Mouse (Mus musculus): ENCODE measurements at regions not wholly inside any gene's neighbourhood (a gene's known extent, or its start where the extent isn't known, plus 50 kb on each side); places are given as distances from the start of the nearest gene placed in this dataset.
"Not testable (repeated sequence)": the region's sequence is repeated elsewhere in the genome, so short reads cannot be mapped to it uniquely, and the experiment has no call there.

- no peak for DNase-seq (ENCODE audit: low spot score in 2 of 2)
Measured at GRCm38 (mm10) chr11:7705312-7705764, 491.6 kb upstream of the Igfbp3 start.

- no peak for DNase-seq (ENCODE audit: low spot score in 2 of 2)
Measured at GRCm38 (mm10) chr11:7697591-7697990, 483.9 kb upstream of the Igfbp3 start.

- not testable (repeated sequence) for DNase-seq (ENCODE audit: low spot score in 2 of 2)
Measured at GRCm38 (mm10) chr11:7689701-7690100, 476.0 kb upstream of the Igfbp3 start.

GRCm38 (mm10) chr11:7672821-7673220 is 459.1 kb upstream of the Igfbp3 start:
- DNase-seq (ENCODE audit: low spot score in 2 of 2) = no peak

DNA sequence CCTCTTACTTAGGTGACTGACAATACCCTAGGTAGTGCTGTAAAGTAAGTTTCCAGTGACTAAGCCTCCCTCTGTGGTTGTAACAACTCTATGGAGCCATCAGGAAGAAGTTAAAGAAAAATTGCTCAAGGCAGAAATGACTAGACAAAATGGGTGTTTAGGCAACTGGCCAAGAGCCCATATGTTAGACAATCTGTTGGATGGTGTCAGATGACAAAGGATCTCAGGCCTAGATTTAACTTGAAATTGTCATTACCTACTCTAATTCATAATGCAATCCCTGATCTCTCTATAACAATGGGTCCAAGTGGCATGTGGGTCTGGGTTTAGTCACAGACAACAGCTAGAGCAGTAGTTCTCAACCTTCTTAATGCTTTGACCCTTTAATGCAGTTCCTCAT is 416.9 kb upstream of the Igfbp3 start:
- DNase-seq (ENCODE audit: low spot score in 2 of 2) = no peak

DNA sequence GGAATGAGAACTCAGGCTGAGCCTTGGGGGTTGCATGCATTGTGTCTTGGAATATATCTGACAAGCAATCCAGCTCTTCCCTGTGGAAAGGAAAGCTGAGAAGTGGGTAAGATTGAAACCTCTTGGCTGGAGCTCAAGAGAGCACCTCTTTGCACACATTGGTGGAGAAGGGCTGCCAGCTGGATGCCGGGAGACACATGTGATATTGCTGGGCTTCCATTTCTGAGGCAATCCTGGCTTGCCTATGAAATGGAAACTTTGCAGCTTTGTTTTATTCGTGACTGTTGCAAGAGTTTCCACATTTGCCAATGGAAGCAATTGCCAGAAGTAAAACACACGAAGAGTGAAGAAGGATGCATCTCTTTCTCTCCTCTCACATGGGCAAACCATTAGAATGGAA is 411.5 kb upstream of the Igfbp3 start:
- DNase-seq (ENCODE audit: low spot score in 2 of 2) = peak in 1 of 2 experiments; percentile 36

- no peak for DNase-seq (ENCODE audit: low spot score in 2 of 2)
Measured at GRCm38 (mm10) chr11:7620320-7620719, 406.6 kb upstream of the Igfbp3 start.

GRCm38 (mm10) chr11:7610752-7611151 is 397.0 kb upstream of the Igfbp3 start:
- DNase-seq (ENCODE audit: low spot score in 2 of 2) = no peak

- DNase-seq (ENCODE audit: low spot score in 2 of 2) = no peak
Measured at GRCm38 (mm10) chr11:7609921-7610320, 396.2 kb upstream of the Igfbp3 start.

- no peak for DNase-seq (ENCODE audit: low spot score in 2 of 2)
Measured at GRCm38 (mm10) chr11:7606652-7607051, 392.9 kb upstream of the Igfbp3 start.

DNA sequence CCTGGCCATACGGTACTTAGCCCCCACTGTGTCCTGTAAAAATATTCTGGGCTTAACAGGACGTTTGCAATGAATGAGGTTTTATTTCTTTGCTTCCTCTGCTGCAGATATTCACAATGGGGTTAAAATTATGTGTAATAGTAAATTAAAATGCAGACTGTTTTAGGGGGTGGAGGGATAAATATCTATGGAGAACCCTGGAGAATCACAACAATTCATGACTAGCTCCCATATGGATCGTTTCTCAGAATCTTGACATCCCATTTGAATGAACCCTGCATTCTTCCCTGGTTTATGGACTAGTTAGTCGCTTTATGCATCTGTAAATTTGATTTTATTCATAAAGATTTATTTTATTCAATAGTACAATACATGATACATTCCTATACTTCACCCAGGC is 378.3 kb upstream of the Igfbp3 start:
- no peak for DNase-seq (ENCODE audit: low spot score in 2 of 2)

- no peak for DNase-seq (ENCODE audit: low spot score in 2 of 2)
Measured at GRCm38 (mm10) chr11:7583296-7583695, 369.6 kb upstream of the Igfbp3 start.

- DNase-seq (ENCODE audit: low spot score in 2 of 2) = no peak
Measured at GRCm38 (mm10) chr11:7568484-7568883, 354.8 kb upstream of the Igfbp3 start.

- DNase-seq (ENCODE audit: low spot score in 2 of 2) = no peak
Measured at GRCm38 (mm10) chr11:7562029-7562428, 348.3 kb upstream of the Igfbp3 start.

DNA sequence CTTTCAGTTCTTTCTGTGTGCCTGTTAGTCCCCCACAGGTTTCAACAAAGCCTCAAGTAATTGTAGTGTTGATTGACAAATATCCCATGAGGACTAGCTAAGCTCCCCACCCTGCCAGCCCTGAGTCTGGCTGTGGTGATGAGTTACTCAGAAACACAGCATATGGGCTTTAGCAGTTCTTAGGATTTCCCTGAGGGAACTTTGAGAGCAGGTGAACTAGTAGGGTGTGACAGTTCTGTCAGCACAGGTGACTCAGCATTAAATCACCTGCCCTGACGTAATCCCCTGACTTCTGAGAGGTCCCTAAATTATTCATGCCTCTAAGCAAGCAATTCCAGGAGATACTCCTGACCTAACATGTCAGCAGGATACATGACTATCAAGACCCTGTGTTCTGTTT is 347.7 kb upstream of the Igfbp3 start:
- DNase-seq (ENCODE audit: low spot score in 2 of 2) = no peak

DNA sequence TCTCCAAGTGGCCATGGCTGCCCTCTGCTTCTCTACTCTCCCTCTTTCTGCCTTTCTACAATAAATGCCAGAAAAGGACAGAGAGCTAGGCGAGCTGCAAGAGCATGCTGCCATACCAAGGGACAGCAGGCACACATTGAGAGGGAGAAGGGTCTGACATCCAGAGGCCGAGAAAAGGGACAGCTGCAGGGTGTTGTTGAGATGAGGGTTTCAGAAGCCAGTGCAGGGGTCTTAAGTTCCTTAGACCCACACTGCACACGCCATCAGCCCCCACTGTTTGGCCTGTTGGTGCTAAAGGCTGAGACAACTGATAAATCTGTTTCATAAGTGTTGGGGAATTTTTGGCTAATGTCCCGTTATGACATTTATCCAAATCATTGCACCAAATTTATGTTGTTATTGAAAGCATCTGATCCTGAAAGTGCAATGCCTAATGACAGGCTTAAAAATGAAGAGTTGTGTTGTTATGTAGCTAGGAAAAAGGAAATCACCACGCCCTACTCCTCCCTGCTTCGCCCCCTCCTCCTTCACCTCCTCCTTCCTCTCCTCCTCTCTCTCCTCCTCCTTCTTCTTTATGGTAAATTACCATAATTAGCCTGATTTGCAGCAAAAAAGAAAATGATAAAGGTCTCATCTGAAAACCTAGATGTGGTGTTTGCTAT is 342.0 kb upstream of the Igfbp3 start:
- DNase-seq (ENCODE audit: low spot score in 2 of 2) = no peak

DNA sequence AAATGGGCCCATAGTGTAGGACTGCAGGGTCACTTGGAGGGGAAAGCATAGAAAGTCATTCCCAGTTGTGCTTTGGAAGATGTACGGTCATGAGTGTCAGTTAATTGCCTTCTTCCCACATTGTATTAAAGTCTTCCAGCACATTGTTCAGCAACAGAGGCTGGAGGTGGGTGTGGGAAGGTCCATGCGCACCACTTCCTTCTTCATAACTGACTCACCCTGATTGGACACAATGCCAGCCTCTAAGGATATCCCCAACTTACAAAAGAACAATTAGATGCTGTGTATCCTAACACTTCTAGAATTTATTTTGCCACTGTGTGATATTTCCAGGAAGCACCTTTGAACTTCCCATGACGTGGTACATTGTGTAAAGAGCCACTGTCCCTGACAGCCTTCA is 338.4 kb upstream of the Igfbp3 start:
- no peak for DNase-seq (ENCODE audit: low spot score in 2 of 2)

DNA sequence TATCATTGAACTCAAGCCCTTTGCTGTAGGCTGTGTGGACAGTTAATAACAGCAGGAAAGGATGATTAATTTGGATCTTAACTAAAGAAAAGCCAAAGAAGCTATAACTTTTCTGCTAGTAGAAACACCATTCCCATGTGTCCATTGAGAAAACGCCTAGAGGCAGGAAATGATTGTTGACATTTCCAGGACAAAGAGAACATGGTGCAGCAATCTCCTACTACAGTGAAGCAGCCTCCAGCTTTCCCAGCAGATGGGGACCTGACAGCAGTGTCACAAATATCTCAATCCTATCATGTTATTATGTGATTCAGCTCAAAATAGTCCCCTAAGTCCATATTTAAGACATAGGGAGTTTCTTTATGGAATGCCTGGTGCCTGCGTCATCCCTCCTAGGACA is 334.1 kb upstream of the Igfbp3 start:
- no peak for DNase-seq (ENCODE audit: low spot score in 2 of 2)

GRCm38 (mm10) chr11:7545621-7546020 is 331.9 kb upstream of the Igfbp3 start:
- DNase-seq (ENCODE audit: low spot score in 2 of 2) = no peak

DNA sequence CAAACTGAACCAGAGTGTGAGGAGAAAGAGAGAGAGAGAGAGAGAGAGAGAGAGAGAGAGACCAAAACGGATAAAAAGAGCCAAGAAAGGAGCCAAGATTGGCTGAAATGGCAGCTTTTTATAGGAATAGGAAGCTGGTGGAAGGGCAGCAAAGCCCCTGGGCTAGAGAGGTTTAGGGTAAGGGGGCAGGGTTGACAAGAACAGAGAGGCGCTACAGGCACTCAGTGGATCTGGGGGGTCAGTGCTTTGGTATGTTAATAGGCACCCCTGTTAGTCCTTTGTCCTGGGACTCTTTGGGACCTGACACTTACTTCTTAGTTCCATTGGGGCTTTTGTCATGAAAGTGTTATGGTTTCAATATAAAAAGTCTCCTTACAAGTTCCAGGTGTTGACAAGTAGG is 320.9 kb upstream of the Igfbp3 start:
- no peak for DNase-seq (ENCODE audit: low spot score in 2 of 2)

DNA sequence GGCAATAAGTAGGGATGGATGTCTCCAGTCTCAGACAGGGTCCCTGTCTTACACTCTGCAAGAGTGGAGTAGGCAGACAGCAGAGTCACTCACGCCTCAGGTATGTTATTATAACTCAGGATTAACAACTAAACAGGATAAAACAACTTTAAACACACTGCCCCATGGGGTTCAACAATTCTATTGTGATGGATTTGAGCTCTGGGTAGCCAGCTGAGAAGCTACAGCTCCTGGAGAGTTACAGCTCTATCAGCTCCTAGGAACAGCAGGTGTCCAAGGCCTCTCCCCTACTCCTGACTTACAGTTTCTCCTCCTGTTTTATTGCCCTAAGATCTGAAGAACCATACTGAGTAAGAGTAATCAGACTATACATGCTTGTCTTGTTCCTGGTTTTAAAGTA is 319.6 kb upstream of the Igfbp3 start:
- no peak for DNase-seq (ENCODE audit: low spot score in 2 of 2)

DNA sequence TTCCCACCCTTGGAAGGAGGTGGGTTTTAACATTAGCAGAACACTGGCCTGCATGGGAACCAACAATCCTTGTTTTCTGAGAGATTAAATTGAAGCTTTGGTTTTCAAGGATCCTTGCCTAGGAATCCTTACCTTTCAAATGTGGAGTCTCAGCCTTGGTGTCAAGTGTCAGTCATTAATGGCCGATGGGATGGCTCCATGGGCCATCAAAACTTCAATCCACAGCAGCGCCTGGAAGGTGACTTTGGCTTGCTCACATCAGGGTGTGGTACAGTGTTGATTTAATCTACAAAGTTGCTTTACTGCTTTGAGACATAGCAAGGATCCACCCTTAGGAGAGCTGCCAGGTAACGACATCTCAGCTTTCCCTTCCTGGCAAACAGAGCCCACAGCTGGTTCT is 318.1 kb upstream of the Igfbp3 start:
- DNase-seq (ENCODE audit: low spot score in 2 of 2) = no peak

GRCm38 (mm10) chr11:7530482-7531148 is 316.9 kb upstream of the Igfbp3 start:
- no peak for DNase-seq (ENCODE audit: low spot score in 2 of 2)
